Mouse (Mus musculus) midbrain, embryonic 10.5 days (tissue): ENCODE measurements around the gene Ablim1. TPM values are rescaled to one million over a fixed set of nuclear protein-coding genes. Genes with fewer than 3 reads are reported as not detected.

Experiments
- DNase-seq: peaks from one replicate; pipeline ENCODE4 v3.0.0-alpha.2; 2017; ENCODE audit warnings: low spot score
- H3K27ac ChIP-seq: fragments of 300-500 bp; sonication (generic); replicated peaks from 2 replicates; pipeline ENCODE4 v1.5.1; 2016; ENCODE audit warnings: mild to moderate bottlenecking
- H3K27me3 ChIP-seq: fragments of 300-500 bp; sonication (generic); 2 replicates; pipeline ENCODE4 v1.6.1; 2016; ENCODE audit warnings: low read depth, mild to moderate bottlenecking; ENCODE audit not compliant: poor library complexity, severe bottlenecking
- H3K36me3 ChIP-seq: fragments of 300-500 bp; sonication (generic); 2 replicates; pipeline ENCODE4 v1.6.1; 2016; ENCODE audit warnings: mild to moderate bottlenecking, moderate library complexity
- H3K4me1 ChIP-seq: fragments of 300-500 bp; sonication (generic); 2 replicates; pipeline ENCODE4 v1.6.1; 2016
- H3K4me3 ChIP-seq: fragments of 300-500 bp; sonication (generic); 2 replicates; pipeline ENCODE4 v1.5.1; 2016; ENCODE audit warnings: mild to moderate bottlenecking, moderate library complexity
- H3K9me3 ChIP-seq: fragments of 300-500 bp; sonication (generic); replicated peaks from 2 replicates; pipeline ENCODE4 v1.6.1; 2016; ENCODE audit warnings: mild to moderate bottlenecking
- WGBS: fragments of 180-500 bp; shearing (Covaris S2); methylation state at CpG from one replicate; pipeline ENCODE4 v1.1.7; 2016; 5-methylcytosine and 5-hydroxymethylcytosine counted together
- polyA plus RNA-seq: library from polyadenylated mRNA; unstranded; fragments of >200 nt; fragmentation: Nextera tagmentation; extraction: Ambion mirVana; gene quantifications from 2 replicates; pipeline ENCODE4 v1.2.1, GENCODE M21; 2016

The Ablim1 gene
- polyA plus RNA-seq, 1 experiment from 2014 or later = 17.8 TPM

DNA sequence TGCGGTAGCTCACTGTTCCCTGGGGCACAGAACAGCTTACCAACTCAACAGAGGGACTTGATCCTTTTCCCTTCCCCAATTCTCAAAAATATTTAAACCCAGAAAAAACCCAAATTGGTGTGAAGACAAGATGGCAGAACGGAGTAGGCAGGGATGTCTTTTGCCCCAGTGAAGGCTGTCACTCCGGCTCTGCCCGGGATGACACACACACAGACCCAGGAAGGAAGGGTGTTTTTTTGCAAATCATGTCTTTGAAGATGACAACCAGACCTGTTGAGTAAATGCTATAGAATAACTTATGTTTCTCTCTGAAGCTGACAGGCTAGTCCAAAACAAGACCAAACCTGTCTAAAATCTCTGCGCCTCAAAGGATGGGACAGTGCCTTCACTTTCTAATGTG is 187.2 kb downstream of the Ablim1 start:
- Histone ChIP-seq H3K36me3 (no peaks in the 10 kb centered on the region), H3K27me3 (no peaks in the 10 kb centered on the region), H3K9me3 (no peaks in the 10 kb centered on the region), H3K4me1 (peaks cover 19% of the 10 kb centered on the region), H3K27ac (no peak overlapping the region), H3K4me3 (no peak overlapping the region)
- WGBS = 87% methylated on average over 5 of the region's 5 CpGs
- no peak for DNase-seq

DNA sequence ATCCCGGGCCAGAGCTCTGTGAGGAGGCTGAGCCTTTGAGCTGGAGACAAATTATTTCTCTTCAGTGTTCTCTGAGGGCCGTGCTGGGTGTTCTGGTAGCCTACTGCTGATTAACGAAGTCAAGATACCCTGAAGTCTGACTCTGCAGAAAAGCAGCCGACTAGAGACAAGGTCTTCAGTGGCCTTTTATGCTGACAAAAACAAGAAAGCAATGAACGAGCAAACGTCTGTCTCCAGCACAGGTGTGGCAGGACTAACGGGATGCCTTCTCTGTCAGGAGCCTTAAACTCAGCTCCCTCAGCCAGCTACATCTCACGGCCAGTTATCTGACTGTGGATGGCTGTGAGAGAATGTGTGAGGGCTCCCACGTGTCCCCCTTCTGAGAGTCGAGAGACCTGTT is 187.8 kb downstream of the Ablim1 start:
- H3K36me3 ChIP-seq = no peaks in the 10 kb centered on the region
- no peaks in the 10 kb centered on the region for H3K27me3 ChIP-seq
- H3K9me3 ChIP-seq = no peaks in the 10 kb centered on the region
- H3K4me1 ChIP-seq = peaks cover 19% of the 10 kb centered on the region
- H3K27ac ChIP-seq = no peak overlapping the region
- 81% methylated on average over 10 of the region's 10 CpGs for WGBS
- no peak overlapping the region for H3K4me3 ChIP-seq
- no peak for DNase-seq

DNA sequence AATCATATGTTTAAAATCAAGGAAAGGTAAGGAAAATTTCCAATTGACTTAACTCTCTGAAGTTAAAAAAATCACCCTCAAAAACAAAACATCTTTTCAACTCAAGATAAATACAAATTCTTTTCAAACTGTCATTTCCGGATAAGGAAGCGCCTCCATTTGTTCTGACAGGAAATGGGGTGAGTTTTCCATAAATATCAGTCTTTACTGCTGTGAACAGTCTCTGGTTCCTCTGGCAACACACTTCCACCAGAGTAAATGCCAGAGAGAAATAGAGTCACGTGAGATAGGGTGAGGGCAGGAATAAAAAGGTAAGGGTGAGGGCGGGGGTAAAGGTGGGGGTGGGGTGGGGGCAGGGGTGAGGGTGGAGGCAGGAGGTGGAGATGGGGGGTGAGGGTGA is 189.8 kb downstream of the Ablim1 start:
- Histone ChIP-seq H3K4me3 (no peak overlapping the region), H3K9me3 (no peaks in the 10 kb centered on the region), H3K4me1 (peaks cover 22% of the 10 kb centered on the region), H3K27me3 (no peaks in the 10 kb centered on the region), H3K36me3 (no peaks in the 10 kb centered on the region), H3K27ac (no peak overlapping the region)
- 86% methylated on average over 4 of the region's 4 CpGs for WGBS
- DNase-seq = no peak

GRCm38 (mm10) chr19:57124138-57124519 is 190.6 kb downstream of the Ablim1 start:
- no peaks in the 10 kb centered on the region for H3K27me3 ChIP-seq
- 75% methylated on average over 2 of the region's 2 CpGs for WGBS
- no peak overlapping the region; the same call in 1 of the 2 replicates for H3K27ac ChIP-seq
- H3K36me3 ChIP-seq = no peaks in the 10 kb centered on the region
- H3K4me1 ChIP-seq = peaks cover 30% of the 10 kb centered on the region
- H3K4me3 ChIP-seq = no peak overlapping the region
- no peak for DNase-seq
- H3K9me3 ChIP-seq = no peaks in the 10 kb centered on the region

DNA sequence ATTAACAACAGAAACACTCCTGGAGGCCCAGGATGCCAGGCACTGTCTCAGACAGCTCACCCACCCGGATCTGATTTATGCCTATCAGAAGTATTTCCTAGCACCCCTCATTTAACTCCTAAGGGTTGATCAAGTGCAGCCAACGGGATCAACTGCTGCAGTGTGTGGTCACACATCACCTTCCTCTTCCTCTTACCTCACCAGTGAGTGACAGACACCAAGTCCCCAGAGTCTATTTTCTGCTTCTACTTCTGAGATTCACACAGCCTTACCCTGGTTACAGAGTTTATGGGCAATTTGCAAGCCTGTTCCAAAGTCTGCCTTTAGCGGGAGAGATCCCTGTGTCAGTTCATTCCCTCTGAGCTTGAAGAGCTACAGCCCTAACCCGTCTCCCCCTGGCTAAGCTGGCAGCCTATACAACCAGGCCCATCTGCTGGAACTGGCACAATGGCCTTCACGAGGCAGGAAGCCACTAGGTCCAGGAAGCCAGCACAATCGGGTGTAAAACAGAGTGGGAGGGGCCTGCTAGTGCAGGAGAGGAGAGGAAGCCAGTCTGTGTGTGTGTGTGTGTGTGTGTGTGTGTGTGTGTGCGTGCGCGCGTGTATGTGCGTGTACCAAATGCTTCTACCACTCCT is 191.1 kb downstream of the Ablim1 start:
- peaks cover 34% of the 10 kb centered on the region for H3K4me1 ChIP-seq
- 76% methylated on average over 11 of the region's 11 CpGs for WGBS
- 0 out of 2 replicates have a peak, but pooled peaks cover under 1% of the 10 kb centered on the region for H3K27me3 ChIP-seq
- H3K36me3 ChIP-seq = no peaks in the 10 kb centered on the region
- no peak overlapping the region for H3K4me3 ChIP-seq
- DNase-seq = no peak
- H3K27ac ChIP-seq = peak overlapping the region; percentile 15; the same call in 1 of the 2 replicates
- no peaks in the 10 kb centered on the region for H3K9me3 ChIP-seq

DNA sequence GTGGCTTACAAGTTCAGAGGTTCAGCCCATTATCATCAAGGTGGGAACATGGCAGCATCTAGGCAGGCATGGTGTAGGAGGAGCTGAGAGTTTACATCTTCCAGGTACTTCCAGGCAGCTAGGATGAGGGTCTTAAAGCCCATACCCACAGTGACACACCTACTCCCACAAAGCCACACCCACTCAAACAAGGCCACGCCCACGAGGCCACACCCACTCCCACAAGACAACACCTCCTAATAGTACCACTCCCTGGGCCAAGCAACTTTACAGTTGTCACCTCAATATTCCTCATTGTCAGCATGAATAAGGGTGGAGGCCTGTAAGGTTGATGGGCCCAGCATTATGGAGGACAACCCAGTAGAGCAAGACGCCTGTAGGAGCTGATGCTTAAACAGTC is 192.5 kb downstream of the Ablim1 start:
- 93% methylated on average over 3 of the region's 3 CpGs for WGBS
- no peak for DNase-seq
- Histone ChIP-seq H3K9me3 (no peaks in the 10 kb centered on the region), H3K4me3 (no peak overlapping the region), H3K27ac (no peak overlapping the region), H3K36me3 (no peaks in the 10 kb centered on the region), H3K27me3 (peaks cover 10% of the 10 kb centered on the region; the same call in 1 of the 2 replicates), H3K4me1 (peaks cover 35% of the 10 kb centered on the region)

- H3K27ac ChIP-seq = no peak overlapping the region
- no peak overlapping the region for H3K4me3 ChIP-seq
- WGBS = 85% methylated on average over 4 of the region's 4 CpGs
- no peak for DNase-seq
- no peaks in the 10 kb centered on the region for H3K36me3 ChIP-seq
- peaks cover 10% of the 10 kb centered on the region; the same call in 1 of the 2 replicates for H3K27me3 ChIP-seq
- no peaks in the 10 kb centered on the region for H3K9me3 ChIP-seq
- peaks cover 47% of the 10 kb centered on the region for H3K4me1 ChIP-seq
Observed at GRCm38 (mm10) chr19:57121036-57121435, 193.7 kb downstream of the Ablim1 start.

DNA sequence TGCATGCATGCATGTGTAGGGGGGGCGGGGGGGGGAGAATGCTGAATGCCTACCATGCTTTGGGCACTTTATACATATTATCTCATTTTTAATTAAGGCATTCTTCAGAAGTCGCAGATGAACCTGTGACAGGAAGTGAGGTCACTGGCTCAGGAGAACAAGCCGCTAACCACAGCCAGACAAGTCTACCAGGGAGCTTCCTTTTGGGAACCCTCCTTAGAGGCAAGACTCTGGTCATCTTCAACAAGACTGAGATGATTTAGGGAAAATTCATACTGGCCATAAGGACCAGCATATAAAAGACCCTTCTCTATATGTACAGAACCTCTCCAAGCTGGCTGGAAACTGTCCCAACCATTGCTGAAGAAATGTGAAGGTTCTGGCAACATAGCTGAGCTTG is 195.1 kb downstream of the Ablim1 start:
- peak overlapping the region; percentile 76 for H3K27ac ChIP-seq
- H3K9me3 ChIP-seq = no peaks in the 10 kb centered on the region
- no peak for DNase-seq
- no peaks in the 10 kb centered on the region; the same call in 1 of the 2 replicates for H3K36me3 ChIP-seq
- 76% methylated on average over 3 of the region's 3 CpGs for WGBS
- no peak overlapping the region for H3K4me3 ChIP-seq
- peaks cover 10% of the 10 kb centered on the region; the same call in 1 of the 2 replicates for H3K27me3 ChIP-seq
- H3K4me1 ChIP-seq = peaks cover 61% of the 10 kb centered on the region

- WGBS = 42% methylated on average over 22 of the region's 22 CpGs
- peak overlapping the region; percentile 76 for H3K27ac ChIP-seq
- peak overlapping the region; percentile 51 for H3K4me3 ChIP-seq
- peaks cover 5% of the 10 kb centered on the region; the same call in 1 of the 2 replicates for H3K36me3 ChIP-seq
- DNase-seq = peak; percentile 75
- H3K27me3 ChIP-seq = peaks cover 10% of the 10 kb centered on the region; the same call in 1 of the 2 replicates
- H3K9me3 ChIP-seq = no peaks in the 10 kb centered on the region
- peaks cover 59% of the 10 kb centered on the region for H3K4me1 ChIP-seq
Observed at GRCm38 (mm10) chr19:57118785-57119565, 195.7 kb downstream of the Ablim1 start.

GRCm38 (mm10) chr19:57117751-57118150 is 197.0 kb downstream of the Ablim1 start:
- peak overlapping the region; percentile 76 for H3K27ac ChIP-seq
- no peak for DNase-seq

DNA sequence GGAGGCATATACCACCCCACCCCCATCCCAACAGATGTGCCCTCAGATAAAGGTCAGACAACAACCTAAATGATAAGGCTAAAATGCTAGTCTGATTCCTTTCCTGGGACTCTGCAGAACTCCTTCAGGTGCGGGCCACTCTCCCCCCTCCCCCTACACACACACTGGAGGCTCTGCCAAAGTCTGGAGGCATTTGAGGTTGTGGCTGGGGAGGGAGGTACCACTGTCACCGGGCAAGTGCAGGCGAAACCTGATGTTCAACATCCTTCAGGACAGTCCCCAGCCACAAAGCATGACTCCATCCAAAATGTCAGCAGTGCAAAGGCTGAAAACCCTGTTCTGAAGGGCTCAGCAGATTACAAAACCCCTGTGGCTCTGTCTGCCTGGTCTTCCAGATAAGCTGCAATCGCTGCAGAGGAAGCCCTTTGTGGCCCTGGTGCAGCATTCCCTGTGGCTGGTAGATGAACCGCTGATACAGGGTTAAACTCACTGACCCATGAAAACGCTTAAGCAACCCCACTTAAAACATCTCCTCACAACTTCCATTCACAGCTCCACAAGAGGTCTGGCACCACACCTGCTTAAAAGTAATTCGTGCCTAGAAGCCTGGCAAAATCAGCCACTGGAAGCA is 197.7 kb downstream of the Ablim1 start:
- Histone ChIP-seq H3K27me3 (peaks cover 10% of the 10 kb centered on the region; the same call in 1 of the 2 replicates), H3K4me1 (peaks cover 56% of the 10 kb centered on the region), H3K4me3 (peak overlapping the region; percentile 51), H3K36me3 (peaks cover 7% of the 10 kb centered on the region; the same call in 1 of the 2 replicates), H3K9me3 (no peaks in the 10 kb centered on the region), H3K27ac (peak overlapping the region; percentile 76)
- WGBS = under 1% methylated on average over 7 of the region's 7 CpGs
- peak; percentile 56 for DNase-seq

More at GRCm38 (mm10) chr19:57117751-57118150, 197.0 kb downstream of the Ablim1 start:
- Histone ChIP-seq H3K9me3 (no peaks in the 10 kb centered on the region), H3K4me1 (peaks cover 56% of the 10 kb centered on the region), H3K4me3 (peak overlapping the region; percentile 51), H3K36me3 (peaks cover 7% of the 10 kb centered on the region; the same call in 1 of the 2 replicates), H3K27me3 (peaks cover 10% of the 10 kb centered on the region; the same call in 1 of the 2 replicates)
- 23% methylated on average over 6 of the region's 6 CpGs for WGBS

GRCm38 (mm10) chr19:57115670-57116069 is 199.0 kb downstream of the Ablim1 start:
- Histone ChIP-seq H3K27ac (no peak overlapping the region; the same call in 1 of the 2 replicates), H3K4me1 (peaks cover 60% of the 10 kb centered on the region), H3K9me3 (no peaks in the 10 kb centered on the region), H3K36me3 (peaks cover 7% of the 10 kb centered on the region; the same call in 1 of the 2 replicates), H3K4me3 (no peak overlapping the region), H3K27me3 (peaks cover 10% of the 10 kb centered on the region; the same call in 1 of the 2 replicates)
- 48% methylated on average over 5 of the region's 5 CpGs for WGBS
- no peak for DNase-seq
